Mouse (Mus musculus): ENCODE measurements at regions not wholly inside any gene's neighbourhood (a gene's known extent, or its start where the extent isn't known, plus 50 kb on each side); places are given as distances from the start of the nearest gene placed in this dataset.

- peak; percentile 48 for DNase-seq (ENCODE audit: extremely low spot score, low spot score)
Measured at GRCm38 (mm10) chr13:55962254-55962866, 126.4 kb upstream of the Pitx1 start.

DNA sequence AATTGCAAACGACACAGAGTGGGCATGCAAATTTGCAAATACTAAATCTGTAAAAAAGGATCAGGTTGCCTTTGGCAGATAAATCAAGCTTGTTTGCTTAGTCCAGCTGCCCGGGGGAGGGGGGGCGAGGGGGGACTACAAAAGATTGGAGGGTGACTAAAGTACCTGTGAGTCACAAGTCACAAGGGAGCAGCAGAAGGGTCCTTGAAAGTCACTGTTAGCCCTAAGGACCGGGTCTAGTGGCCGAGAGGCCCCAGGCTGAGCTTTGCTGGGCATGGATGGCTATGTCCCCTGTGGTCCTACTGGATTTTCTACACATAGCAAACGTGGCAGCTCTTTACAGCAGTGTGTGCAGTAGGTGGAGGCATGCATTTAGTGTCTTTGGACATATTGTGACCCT, 118.4 kb upstream of the Pitx1 start:
- DNase-seq (ENCODE audit: extremely low spot score, low spot score): no peak

GRCm38 (mm10) chr13:55953426-55953825, 117.4 kb upstream of the Pitx1 start:
- no peak for DNase-seq (ENCODE audit: extremely low spot score, low spot score)

DNA sequence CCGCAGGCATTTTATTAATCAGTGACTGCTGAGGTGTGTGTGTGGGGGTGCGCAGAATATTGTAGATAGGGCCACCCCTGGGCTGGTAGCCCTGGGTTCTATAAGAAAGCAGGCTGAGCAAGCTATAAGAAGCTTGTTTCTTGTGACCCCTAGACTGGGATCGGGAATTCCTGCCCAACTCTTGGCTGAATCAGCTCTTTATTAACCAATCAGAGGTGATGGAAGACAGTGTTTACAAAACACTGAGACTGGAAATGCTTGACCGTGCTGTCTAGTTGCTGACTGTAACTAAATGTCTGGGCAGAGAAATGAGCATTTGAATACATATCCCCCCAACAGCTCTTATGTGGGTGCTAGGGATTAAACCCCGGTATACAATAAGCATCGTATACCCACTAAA, 114.8 kb upstream of the Pitx1 start:
- no peak for DNase-seq (ENCODE audit: extremely low spot score, low spot score)

DNA sequence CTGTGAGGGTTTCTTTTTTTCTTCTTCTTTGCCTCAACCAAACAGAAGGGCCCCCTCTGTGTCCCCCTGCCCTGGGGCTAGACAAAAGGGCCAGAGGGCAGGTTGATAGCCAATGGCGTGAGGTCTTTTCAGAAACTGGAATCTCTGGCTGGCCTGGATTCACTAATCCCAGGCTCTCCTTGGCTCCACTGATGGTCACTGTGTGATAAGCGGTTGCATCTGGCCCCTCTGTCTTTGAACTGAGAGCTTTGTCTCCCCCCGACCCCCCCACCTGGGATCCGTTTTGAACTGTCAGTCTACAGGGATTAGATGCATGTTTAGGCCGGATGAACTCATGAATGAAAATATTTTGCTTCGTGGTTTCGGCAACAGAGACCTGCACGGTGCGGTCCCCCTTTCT, 112.6 kb upstream of the Pitx1 start:
- DNase-seq (ENCODE audit: extremely low spot score, low spot score): no peak

- DNase-seq (ENCODE audit: extremely low spot score, low spot score): no peak
Measured at GRCm38 (mm10) chr13:55948144-55948543, 112.2 kb upstream of the Pitx1 start.

- no peak for DNase-seq (ENCODE audit: extremely low spot score, low spot score)
Measured at GRCm38 (mm10) chr13:55937417-55937816, 101.4 kb upstream of the Pitx1 start.

DNA sequence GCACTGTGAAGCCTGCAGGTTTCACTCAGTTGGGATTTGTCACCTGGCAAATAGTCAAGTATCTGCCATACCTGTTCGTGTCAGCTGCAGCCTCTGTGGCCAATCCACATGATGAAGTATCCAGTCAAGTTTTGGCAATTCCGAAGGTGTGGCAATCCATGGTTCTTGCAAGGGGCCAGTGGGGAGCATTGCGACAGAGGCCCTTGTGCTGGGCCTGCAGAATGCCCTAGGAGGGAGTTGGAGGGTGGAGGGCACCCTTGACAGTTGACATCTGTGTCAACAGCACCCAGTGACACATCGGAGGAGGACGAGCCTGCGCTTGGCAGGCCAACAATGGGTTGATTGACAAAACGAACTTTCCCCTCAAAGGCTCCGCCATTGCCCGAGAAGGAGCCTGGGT, 101.0 kb upstream of the Pitx1 start:
- DNase-seq (ENCODE audit: extremely low spot score, low spot score): no peak

DNA sequence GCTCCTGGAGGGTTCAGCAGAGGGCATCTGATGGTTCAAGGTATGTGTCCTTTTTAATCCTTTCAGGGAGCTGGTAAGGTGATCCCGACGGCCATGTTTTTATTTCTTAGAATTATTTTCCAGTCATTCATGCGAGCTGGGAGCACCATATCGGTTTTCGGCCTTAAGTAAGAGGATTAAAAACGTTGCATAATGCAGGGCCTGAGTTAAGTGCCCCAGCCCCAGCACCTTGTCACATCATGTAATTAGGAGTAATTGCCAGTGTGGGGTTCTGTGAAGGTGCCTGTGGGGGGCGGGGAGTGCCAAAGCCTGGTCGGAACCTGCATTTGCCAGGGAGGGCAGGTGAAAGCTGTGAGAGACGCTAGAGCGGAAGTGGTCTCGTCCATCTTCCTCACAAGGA, 94.6 kb upstream of the Pitx1 start:
- DNase-seq (ENCODE audit: extremely low spot score, low spot score): no peak

GRCm38 (mm10) chr13:55929814-55930213, 93.8 kb upstream of the Pitx1 start:
- no peak for DNase-seq (ENCODE audit: extremely low spot score, low spot score)

- DNase-seq (ENCODE audit: extremely low spot score, low spot score): peak; percentile 38
Measured at GRCm38 (mm10) chr13:55923505-55924136, 87.6 kb upstream of the Pitx1 start.

GRCm38 (mm10) chr13:55917316-55917715, 81.3 kb upstream of the Pitx1 start:
- no peak for DNase-seq (ENCODE audit: extremely low spot score, low spot score)

- no peak for DNase-seq (ENCODE audit: extremely low spot score, low spot score)
Measured at GRCm38 (mm10) chr13:55912271-55912711, 76.3 kb upstream of the Pitx1 start.

DNA sequence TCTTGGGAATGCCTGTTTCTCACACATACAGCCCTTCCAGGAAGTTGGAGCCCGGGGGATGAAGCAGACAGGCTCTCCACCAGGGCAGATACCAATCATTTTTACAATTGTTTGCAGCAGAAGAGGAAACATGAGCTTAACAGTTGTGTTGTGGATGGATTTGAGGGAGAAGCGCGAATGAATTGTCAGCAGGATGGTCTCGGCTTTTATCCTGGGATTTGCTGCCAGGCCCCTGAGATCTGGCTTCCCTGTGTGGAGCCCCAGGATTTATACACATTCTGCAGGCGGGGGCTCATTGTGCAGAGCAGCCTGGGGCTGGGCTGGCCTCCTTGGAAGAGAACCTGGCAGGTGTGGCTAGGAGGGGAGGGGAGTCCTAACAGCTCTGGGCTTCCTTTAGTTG, 73.9 kb upstream of the Pitx1 start:
- DNase-seq (ENCODE audit: extremely low spot score, low spot score): no peak

DNA sequence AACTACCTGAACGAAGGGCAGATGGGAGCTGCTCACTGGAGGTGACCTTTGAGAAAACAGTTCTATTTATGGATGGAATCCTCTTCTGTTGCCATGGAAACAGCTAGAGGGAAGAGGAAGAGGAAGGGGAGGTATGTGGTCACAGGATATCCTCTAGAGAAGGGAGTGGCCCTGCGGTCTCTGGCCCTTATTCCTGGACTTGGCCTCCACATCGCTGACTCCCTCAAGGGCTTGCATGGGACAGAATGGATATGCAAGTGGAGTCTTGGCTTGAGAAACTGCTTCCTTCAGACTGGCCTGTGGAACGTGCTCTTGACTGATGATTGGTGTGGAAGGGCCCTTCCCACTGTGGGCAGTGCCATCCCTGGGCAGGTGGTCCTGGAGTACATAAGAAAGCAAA, 68.9 kb upstream of the Pitx1 start:
- no peak for DNase-seq (ENCODE audit: extremely low spot score, low spot score)

DNA sequence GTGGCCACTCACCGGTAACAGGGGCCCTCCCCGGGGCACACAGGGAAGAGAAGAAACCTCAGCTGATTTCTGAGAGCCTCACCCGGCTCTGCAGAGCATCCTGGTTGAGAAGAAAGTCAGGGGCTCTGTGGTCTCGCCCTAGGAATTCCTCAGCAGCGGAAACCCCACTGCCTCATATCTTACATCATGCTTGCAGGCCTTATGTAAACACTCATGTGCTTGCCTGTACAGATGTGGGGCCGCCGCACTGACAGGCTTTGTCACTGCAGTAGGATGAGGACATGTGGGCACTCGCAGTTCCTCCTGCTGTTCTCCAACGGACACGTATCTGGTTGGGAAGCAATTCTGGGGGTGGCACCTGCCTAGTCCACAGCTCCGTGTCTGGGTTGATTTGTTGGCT, 66.3 kb upstream of the Pitx1 start:
- no peak for DNase-seq (ENCODE audit: extremely low spot score, low spot score)

- no peak for DNase-seq (ENCODE audit: extremely low spot score, low spot score)
Measured at GRCm38 (mm10) chr13:55900190-55900526, 64.2 kb upstream of the Pitx1 start.

DNA sequence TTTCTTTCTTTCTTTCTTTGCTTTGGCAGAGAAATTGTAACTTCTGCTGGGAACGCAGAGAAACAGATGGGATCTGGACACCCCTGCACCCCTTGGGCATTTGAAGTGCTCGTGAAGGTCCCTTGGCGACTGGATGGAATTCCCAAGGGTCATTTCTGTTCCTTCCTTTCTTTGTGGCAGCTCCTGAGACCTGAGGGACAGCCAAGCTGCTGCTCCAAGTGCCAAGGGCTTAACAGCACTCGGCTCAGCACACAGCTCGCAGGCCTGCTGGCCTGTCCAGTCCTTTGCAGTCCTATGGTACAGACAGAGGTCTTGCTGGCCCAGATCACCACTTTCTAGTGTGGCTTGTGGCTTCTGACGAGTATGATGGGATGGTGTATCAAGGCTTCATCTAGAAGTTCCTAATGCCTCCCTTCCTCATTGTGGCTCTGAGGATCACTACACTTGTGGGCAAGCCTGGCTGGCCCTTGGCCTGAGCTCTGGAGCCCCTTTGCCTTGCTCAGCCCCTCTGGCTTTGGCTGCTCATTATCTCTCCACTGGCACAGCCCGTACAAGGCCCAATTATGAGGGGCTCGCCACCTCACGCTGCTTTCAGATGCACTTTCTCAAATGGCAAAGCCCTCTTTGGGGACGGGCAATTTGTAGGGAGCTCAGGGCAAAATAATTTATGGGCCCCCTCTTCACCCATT, 63.7 kb upstream of the Pitx1 start:
- DNase-seq (ENCODE audit: extremely low spot score, low spot score): no peak

DNA sequence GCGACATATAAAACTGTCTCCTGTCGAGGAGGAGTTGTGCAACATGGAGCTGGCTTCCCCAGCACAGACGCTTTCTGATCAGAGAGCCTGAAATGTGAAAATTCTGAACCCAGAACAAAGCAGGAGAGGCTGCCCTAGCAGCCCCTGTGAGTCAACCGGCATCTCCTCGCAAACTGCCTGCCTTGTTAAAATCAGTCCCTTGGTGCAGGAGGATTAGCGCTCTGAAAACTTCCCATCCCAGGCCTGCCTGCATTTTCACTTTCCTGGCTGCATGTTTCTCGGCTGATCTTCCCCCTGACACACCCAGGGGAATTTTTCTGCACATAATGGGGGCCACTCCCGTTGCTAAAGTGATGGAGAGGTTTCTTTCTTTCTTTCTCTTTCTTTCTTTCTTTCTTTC, 63.0 kb upstream of the Pitx1 start:
- DNase-seq (ENCODE audit: extremely low spot score, low spot score): no peak

DNA sequence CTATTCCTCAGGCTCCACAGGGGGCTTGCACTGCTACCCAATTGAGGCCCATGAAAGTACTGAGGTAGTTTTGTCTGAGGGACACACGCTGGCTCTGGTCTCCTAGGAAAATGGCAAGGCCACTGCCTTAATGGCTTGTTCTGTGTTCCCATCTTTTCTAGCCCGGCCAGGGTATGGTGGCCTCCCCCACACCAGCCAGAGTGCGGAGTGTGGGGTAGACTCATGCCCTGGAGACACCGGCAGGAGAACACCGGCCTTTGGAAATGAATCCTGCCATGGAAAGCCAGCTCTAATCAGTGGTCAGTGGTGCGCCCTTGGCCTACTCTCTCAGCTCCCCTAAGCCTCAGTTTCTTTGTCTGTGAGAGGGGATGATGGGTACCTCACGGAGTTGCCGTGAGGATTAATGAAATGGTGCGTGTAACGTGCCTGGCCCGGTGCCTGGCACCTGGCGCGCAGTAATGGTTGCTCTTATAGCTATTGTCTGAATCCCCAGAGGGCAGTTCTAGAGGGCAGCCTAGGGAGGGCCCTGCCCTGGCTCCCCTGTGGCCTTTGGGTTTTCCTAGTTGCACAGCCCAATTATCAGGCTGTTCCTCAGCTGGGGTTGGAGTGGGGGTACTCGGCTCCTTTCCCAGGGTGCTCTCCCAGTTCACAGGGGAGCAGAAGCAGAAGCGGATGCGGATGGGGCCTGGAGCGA, 62.4 kb upstream of the Pitx1 start:
- DNase-seq (ENCODE audit: extremely low spot score, low spot score): no peak

DNA sequence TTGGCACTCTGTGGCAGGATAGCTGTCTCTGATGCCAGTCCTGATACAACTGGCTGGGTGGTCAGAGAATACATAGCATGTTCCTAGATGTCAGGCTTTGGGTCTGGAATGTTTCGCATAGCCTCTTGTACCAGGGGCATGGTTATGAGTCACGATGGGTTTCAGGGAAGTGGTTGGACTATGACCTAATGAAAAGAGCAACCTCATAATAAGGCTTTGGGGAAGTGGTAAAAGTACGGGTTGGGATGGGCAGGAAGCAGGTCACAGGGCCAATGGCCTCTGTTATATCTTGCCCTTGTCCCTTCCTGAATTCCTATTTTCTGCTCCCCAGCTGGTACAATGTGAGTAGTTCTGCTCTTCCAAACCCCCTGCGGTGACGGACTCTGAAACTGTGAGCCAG, 59.5 kb upstream of the Pitx1 start:
- DNase-seq (ENCODE audit: extremely low spot score, low spot score): no peak

Measured in neural tube, embryonic 10.5 days (tissue).